Mouse (Mus musculus) ES-Bruce4 (cell line): ENCODE results near the gene Serhl. TPM values are rescaled to one million over a fixed set of nuclear protein-coding genes. Genes with fewer than 3 reads are reported as not detected.
"Not testable (repeated sequence)": the region's sequence is repeated elsewhere in the genome, so short reads cannot be mapped to it uniquely, and the experiment has no call there.

Source experiments
- H3K27ac ChIP-seq: 2 replicates; pipeline ENCODE4 v1.5.1; 2012; ENCODE audit warnings: low read length, inconsistent platforms; ENCODE audit not compliant: insufficient read depth
- H3K27me3 ChIP-seq: 2 replicates; pipeline ENCODE4 v1.6.1; 2012; ENCODE audit warnings: mild to moderate bottlenecking, low read length, inconsistent platforms; ENCODE audit not compliant: control insufficient read depth, poor library complexity, insufficient read depth, severe bottlenecking
- H3K36me3 ChIP-seq: 2 replicates; pipeline ENCODE4 v1.6.1; 2012; ENCODE audit warnings: inconsistent platforms, mild to moderate bottlenecking, low read length, moderate library complexity; ENCODE audit not compliant: control insufficient read depth, poor library complexity, insufficient read depth, severe bottlenecking
- H3K4me1 ChIP-seq: one replicate; pipeline ENCODE4 v1.8.1; 2011; ENCODE audit warnings: low read length; ENCODE audit not compliant: control insufficient read depth, insufficient read depth
- H3K4me3 ChIP-seq: 2 replicates; pipeline ENCODE4 v1.5.1; 2011; ENCODE audit warnings: low read depth, mild to moderate bottlenecking, low read length
- H3K9ac ChIP-seq: 2 replicates; pipeline ENCODE4 v1.6.1; 2012; ENCODE audit warnings: low read depth, mild to moderate bottlenecking, inconsistent platforms; ENCODE audit not compliant: poor library complexity, severe bottlenecking
- H3K9me3 ChIP-seq: replicated peaks from 2 replicates; pipeline ENCODE4 v1.6.1; 2012; ENCODE audit warnings: mild to moderate bottlenecking, low read length, inconsistent platforms; ENCODE audit not compliant: control insufficient read depth, poor library complexity, insufficient read depth, severe bottlenecking
- CTCF ChIP-seq: IDR thresholded peaks from one replicate; pipeline ENCODE4 v1.8.1; 2011; ENCODE audit warnings: low read depth, low read length
- EP300 ChIP-seq: IDR thresholded peaks from 2 replicates; pipeline ENCODE4 v1.6.1; 2011; ENCODE audit warnings: low read depth, low read length; ENCODE audit not compliant: insufficient read depth
- POLR2A ChIP-seq: IDR thresholded peaks from one replicate; pipeline ENCODE4 v1.8.1; 2011; ENCODE audit warnings: low read length; ENCODE audit not compliant: insufficient read depth
- polyA plus RNA-seq: library from polyadenylated mRNA; stranded (reverse); fragments of >200 nt; gene quantifications from 2 replicates; pipeline ENCODE4 v1.2.4, GENCODE M21; 2011; ENCODE audit warnings: low read depth; ENCODE audit not compliant: missing spikeins, insufficient read depth, insufficient read length

Serhl gene
- 20.5 and 20.7 TPM in 2 replicates for polyA plus RNA-seq

GRCm38 (mm10) chr15:83089429-83089605, at the start of gene Serhl:
Gene Serhl (plus strand): TSS chr15:83089506.
- no peak for TF ChIP-seq CTCF
- TF ChIP-seq POLR2A: no peak
- TF ChIP-seq EP300: no peak
- Histone ChIP-seq H3K4me1 (peaks cover 5% of the 10 kb centered on the region), H3K36me3 (no peaks in the 10 kb centered on the region), H3K4me3 (no peak within 1 kb of the TSS), H3K9me3 (no peaks in the 10 kb centered on the region), H3K27ac (no peak within 1 kb of the TSS), H3K9ac (no peak within 1 kb of the TSS), H3K27me3 (no peaks in the 10 kb centered on the region)

- peaks cover 12% of the 10 kb centered on the region for H3K4me1 ChIP-seq
- H3K36me3 ChIP-seq: no peaks in the 10 kb centered on the region
- no peak overlapping the region for H3K9ac ChIP-seq
- H3K9me3 ChIP-seq: no peaks in the 10 kb centered on the region
- H3K27ac ChIP-seq: peak overlapping the region; percentile 84
- no peaks in the 10 kb centered on the region for H3K27me3 ChIP-seq
- no peak overlapping the region for H3K4me3 ChIP-seq
- TF ChIP-seq CTCF: no peak
- TF ChIP-seq EP300: 0 out of 2 replicates have a peak, but pooled peaks have one; percentile 4
- no peak for TF ChIP-seq POLR2A
Measured at GRCm38 (mm10) chr15:83040156-83040555, 49.1 kb upstream of the Serhl start.

DNA sequence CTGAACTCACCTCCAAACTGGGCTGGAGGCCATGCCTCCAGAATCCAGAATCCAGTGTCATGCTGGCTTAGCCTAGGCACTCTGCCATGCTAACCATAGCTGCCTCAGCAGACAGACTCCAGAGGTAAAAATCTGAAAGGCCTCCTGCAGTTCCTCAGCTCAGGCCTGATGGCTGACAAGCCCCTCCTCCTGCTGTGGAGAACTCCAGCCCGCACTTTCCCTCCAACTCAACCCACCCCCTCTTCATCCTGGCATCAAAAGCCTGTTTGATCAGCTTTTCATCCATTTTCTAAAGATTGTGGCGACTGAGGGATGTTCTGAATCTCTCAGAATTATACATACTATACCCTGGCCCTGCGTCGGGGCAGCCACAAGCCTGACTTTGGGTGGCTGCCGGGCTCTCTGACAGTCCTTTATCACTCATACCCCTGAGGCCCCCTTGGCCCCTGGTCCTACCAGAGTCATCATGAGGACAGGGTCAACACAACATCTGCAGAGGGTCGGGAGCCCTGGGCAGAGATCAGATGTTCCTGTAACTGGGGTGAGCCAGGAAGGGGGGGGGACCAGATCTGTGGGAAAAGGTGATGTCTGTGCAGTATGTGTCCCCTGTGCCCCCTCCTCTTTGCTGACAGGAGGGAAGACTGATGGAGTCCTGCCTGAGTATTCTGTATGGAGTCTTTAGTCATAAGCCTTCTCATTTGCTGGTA, 46.5 kb upstream of the Serhl start:
- Histone ChIP-seq H3K4me3 (peak overlapping the region; percentile 69), H3K27ac (peak overlapping the region; percentile 64), H3K36me3 (no peaks in the 10 kb centered on the region), H3K9me3 (peaks cover 5% of the 10 kb centered on the region), H3K4me1 (peaks cover 9% of the 10 kb centered on the region), H3K27me3 (no peaks in the 10 kb centered on the region), H3K9ac (peak overlapping the region; percentile 71)
- TF ChIP-seq POLR2A (no peak), CTCF (no peak), EP300 (peak; percentile 33; the same call in 1 of the 2 replicates)

DNA sequence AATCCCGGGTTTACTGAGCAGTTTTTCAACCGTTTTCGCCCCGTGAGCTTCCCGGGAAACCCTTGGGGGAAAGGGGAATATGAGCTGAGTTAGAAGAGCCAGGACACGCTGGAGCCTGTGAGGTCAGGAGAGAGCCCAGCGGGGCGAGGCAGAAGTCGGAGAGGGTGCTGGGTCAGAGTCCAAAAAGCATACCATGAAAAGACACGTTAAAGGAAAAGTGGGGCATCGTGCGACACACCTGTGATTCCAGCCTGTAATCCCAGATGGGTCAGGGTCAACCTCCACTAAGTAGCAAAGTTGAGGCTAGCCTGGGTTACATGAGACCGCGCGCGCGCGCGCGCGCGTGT, 46.0 kb upstream of the Serhl start:
- Histone ChIP-seq H3K4me1 (peaks cover 11% of the 10 kb centered on the region), H3K27ac (peak overlapping the region; percentile 64), H3K36me3 (no peaks in the 10 kb centered on the region), H3K9ac (peak overlapping the region; percentile 71), H3K9me3 (peaks cover 5% of the 10 kb centered on the region), H3K27me3 (no peaks in the 10 kb centered on the region), H3K4me3 (peak overlapping the region; percentile 69)
- TF ChIP-seq EP300: no peak
- no peak for TF ChIP-seq CTCF
- no peak for TF ChIP-seq POLR2A

DNA sequence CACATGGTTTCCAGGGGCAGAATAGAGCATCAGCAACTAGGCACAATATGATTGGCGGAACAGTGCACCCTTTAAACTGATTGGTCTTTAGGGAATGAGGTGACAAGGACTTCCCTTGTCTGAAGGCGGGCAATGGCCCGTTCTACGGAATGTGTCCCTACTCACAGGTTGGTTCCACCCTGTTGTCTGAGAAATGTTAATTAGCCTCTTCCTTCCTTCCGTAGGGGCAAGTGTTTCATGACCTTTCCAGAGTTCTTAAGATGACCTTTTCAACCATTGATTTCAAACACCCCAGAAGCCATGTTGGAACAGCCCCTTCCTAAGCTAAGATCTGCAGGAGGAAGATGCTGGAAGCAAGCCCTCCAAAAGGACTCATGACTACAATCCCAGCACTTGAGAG, 43.7 kb upstream of the Serhl start:
- H3K27ac ChIP-seq: peak overlapping the region; percentile 89
- H3K4me1 ChIP-seq, H3K4me3 ChIP-seq, H3K9me3 ChIP-seq, H3K9ac ChIP-seq, H3K36me3 ChIP-seq, H3K27me3 ChIP-seq: not testable (repeated sequence)
- TF ChIP-seq EP300: peak; percentile 47; the same call in 1 of the 2 replicates

DNA sequence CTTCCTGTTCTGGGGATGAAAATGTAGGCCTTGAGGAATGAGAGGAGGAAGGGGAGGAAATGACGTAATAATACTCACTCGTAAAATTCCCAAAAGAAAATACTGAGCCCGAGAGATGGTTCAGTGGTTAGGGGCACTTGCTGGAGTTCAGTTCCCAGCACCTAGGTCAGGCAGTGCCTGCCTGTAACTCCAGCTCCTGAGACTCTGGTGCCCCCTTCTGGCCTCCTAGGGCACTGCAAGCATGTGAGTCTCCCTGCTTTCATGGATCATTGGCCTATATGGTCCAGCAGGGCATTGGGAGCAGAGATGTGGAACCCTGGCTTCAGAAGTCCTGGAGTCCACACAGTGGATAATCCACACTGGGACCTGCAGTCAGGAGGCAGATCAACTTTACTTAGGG, 43.0 kb upstream of the Serhl start:
- Histone ChIP-seq H3K4me3 (no peak overlapping the region), H3K9ac (no peak overlapping the region), H3K9me3 (peaks cover 5% of the 10 kb centered on the region), H3K36me3 (no peaks in the 10 kb centered on the region), H3K4me1 (peaks cover 4% of the 10 kb centered on the region), H3K27me3 (no peaks in the 10 kb centered on the region), H3K27ac (peak overlapping the region; percentile 80)
- TF ChIP-seq CTCF: peak; percentile 83
- no peak for TF ChIP-seq POLR2A
- TF ChIP-seq EP300: no peak
